In genomic region chr8:64204167-64204566, GRCm38 (mm10) we compare ENCODE assay signal across 8 mouse cellular contexts. TPM values are rescaled to one million over a fixed set of nuclear protein-coding genes. Genes with fewer than 3 reads are reported as not detected.
DNase-seq lines count a peak whose midpoint lies in the region.

No protein-coding gene starts in this region.

- DNase-seq in adipocyte (ENCODE audit: low spot score) = peak; percentile 34
- peak; percentile 77 to 84 for DNase-seq in cerebellum, postnatal 14 days
- DNase-seq in frontal cortex, postnatal 14 days (ENCODE audit: low spot score in 2 of 2) = peak; percentile 7 to 38
- DNase-seq in heart, postnatal 36 days = peak; percentile 30 to 51
- peak; percentile 58 to 70 for DNase-seq in kidney, postnatal 4 days
- DNase-seq in lung, postnatal 25 days (ENCODE audit: low spot score) = peak; percentile 66
- DNase-seq in right cerebral cortex, postnatal 25 days = peak; percentile 37
- no peak for DNase-seq in T-cell, adult 2 months (ENCODE audit: low spot score)

- intact Hi-C loops in heart, postnatal 36 days (cut with DNase I) = loop anchor here (5.0 to 10.0 kb wide), 2 partner anchors 179 to 343 kb away; no protein-coding TSS in a partner anchor

RNA-seq across cellular contexts. Expression of gene Tll1, which starts 1.9 kb away (rescaled TPM):
- total RNA-seq in heart, postnatal 36 days (2021) = 1 to 10 TPM; 1.1 to 1.4 TPM
